Mouse (Mus musculus) erythroblast, embryonic 14.5 days (primary cell): ENCODE data around the gene Hsdl1.

Experiments
- GATA1 ChIP-seq: IDR thresholded peaks from 2 replicates; pipeline ENCODE4 v1.6.1; 2012; ENCODE audit warnings: low read length, inconsistent platforms, mixed read lengths
- TAL1 ChIP-seq: IDR thresholded peaks from 3 replicates; pipeline ENCODE4 v1.6.1; 2012; ENCODE audit warnings: low read length, inconsistent platforms, mixed read lengths

- TF ChIP-seq GATA1: no peak
- TF ChIP-seq TAL1: no peak
Observed at GRCm38 (mm10) chr8:119572411-119572810, 2.6 kb downstream of the Hsdl1 start.
